Mouse (Mus musculus) olfactory bulb, adult 2 months (tissue): ENCODE measurements around the gene Ramp3. TPM values are rescaled to one million over a fixed set of nuclear protein-coding genes. Genes with fewer than 3 reads are reported as not detected.

Source experiments
- H3K27ac ChIP-seq: fragments of 200-500 bp; 2 replicates; pipeline ENCODE4 v1.5.1; 2012; ENCODE audit warnings: low read depth, low read length; ENCODE audit not compliant: insufficient read depth
- H3K4me1 ChIP-seq: fragments of 200-500 bp; 2 replicates; pipeline ENCODE4 v1.6.1; 2012; ENCODE audit warnings: low read length; ENCODE audit not compliant: control insufficient read depth, insufficient read depth
- H3K4me3 ChIP-seq: fragments of 200-500 bp; 2 replicates; pipeline ENCODE4 v1.5.1; 2012; ENCODE audit warnings: mild to moderate bottlenecking, low read depth, low read length, moderate library complexity; ENCODE audit not compliant: insufficient read depth
- CTCF ChIP-seq: fragments of 200-500 bp; IDR thresholded peaks from 2 replicates; pipeline ENCODE4 v1.5.1; 2012; ENCODE audit warnings: low read depth, mild to moderate bottlenecking, low read length, moderate library complexity; ENCODE audit not compliant: insufficient read depth
- POLR2A ChIP-seq: fragments of 200-500 bp; IDR thresholded peaks from 2 replicates; pipeline ENCODE4 v1.6.1; 2012; ENCODE audit warnings: mild to moderate bottlenecking, low read depth, low read length, moderate library complexity; ENCODE audit not compliant: insufficient read depth
- WGBS: fragments of 180-500 bp; shearing (Covaris S2); methylation state at CpG from one replicate; pipeline ENCODE4 v1.1.7; 2018; 5-methylcytosine and 5-hydroxymethylcytosine counted together
- polyA plus RNA-seq: library from polyadenylated mRNA; stranded (reverse); fragments of >200 nt; gene quantifications from 2 replicates; pipeline ENCODE4 v1.2.4, GENCODE M21; 2012; ENCODE audit warnings: low replicate concordance; ENCODE audit not compliant: missing spikeins, insufficient read depth, insufficient read length

Ramp3 gene
- polyA plus RNA-seq, result not detected in 2 replicates

DNA sequence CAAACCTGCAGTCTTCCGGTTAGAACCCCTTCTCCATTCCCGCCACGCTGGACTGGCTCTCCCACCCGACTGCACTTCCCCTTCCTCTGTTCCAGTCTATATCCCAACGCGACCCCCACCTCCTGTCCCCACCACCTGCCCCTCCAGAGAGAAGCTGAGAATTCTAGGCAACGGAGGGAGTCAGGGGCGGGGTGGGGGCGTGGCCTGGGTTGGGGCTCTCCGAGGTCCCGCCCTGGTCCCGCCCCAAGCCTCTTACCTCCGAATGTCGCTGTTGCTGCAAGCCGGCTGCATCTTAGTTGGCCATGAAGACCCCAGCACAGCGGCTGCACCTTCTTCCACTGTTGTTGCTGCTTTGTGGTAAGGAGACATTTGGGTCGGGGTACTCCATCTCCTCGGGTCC, at the start of gene Ramp3:
Ramp3 (plus strand) TSS at position 251 of the 400 bp plus-strand sequence.
- Histone ChIP-seq H3K4me1 (peaks cover 11% of the 10 kb centered on the region; the same call in 1 of the 2 replicates), H3K27ac (no peak within 1 kb of the TSS), H3K4me3 (peak within 1 kb of the TSS; percentile 50)
- under 1% methylated on average over 18 of the region's 18 CpGs for WGBS
- TF ChIP-seq CTCF, result no peak
- no peak for TF ChIP-seq POLR2A

DNA sequence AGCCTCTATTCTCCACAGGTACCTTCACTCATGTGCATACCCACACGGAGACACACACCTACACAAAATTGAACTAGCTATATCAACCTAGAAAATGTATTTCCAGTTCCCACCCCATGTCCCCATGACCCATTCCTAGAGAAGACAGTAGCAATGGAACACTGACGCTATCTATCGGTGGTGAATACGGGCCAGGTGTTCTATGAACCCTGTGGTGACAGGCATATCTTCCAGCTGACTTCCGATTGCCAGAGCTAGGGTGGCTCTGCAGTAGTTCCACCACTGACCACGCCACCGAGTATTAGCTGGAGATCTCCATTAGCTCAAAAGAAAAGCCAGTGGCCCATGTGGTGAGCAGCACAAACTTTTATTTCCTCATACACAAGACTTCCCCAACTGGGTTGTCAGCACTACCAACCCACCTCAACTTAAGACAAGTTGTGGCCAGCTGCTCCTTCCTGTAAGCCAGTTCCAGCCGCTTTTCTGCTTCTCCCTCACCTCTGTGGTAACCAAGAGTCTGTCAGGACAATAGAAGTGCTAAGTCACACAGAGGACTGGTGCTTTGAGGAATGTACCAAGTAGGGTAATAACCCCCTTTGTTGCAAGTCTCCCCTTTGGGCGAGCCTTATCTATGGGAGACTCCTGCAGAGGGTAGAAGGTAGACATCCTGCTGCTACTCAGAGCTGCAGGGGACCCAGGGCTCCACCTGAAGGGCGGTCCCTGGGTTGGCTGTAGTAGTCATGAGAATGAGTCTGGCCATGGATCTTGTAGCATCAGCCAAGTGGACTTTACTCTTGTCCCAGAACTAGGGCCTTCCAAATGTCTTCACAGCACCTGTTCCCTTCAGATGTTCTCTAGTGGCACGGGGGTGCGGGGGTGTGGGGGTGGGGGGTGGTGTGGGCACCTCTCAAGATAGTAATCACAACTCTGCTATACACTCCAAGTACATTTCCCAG, 42.8 kb upstream of the Ramp3 start:
- Histone ChIP-seq H3K27ac (no peak overlapping the region), H3K4me1 (no peaks in the 10 kb centered on the region), H3K4me3 (no peak overlapping the region)
- 89% methylated on average over 12 of the region's 12 CpGs for WGBS
- TF ChIP-seq CTCF (no peak), POLR2A (no peak)

DNA sequence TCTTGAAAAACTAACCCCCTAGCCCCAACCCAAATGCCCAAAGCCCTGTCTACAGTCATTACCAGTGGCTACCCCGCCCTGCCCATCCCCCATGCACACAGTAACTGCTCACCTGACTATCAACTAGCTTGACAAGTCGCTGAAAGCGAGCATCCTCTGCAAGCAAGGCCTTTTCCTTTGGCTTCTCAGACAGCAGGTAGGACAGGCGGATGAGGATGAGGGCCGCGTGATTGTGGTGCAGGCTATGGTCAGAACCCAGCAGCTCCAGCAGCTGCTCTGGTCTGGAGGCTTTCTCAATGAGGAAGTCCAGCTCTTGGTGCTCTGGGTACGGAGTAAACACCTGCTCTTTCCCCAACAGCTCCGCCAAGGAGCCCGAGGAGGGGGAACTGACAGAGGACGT, 34.6 kb upstream of the Ramp3 start:
- TF ChIP-seq POLR2A, result no peak
- Histone ChIP-seq H3K4me3 (no peak overlapping the region), H3K4me1 (peaks cover 18% of the 10 kb centered on the region), H3K27ac (no peak overlapping the region)
- WGBS, result 88% methylated on average over 10 of the region's 10 CpGs

GRCm38 (mm10) chr11:6624619-6625382, 33.5 kb upstream of the Ramp3 start:
- H3K4me3 ChIP-seq, result peak overlapping the region; percentile 98
- H3K27ac ChIP-seq, result no peak overlapping the region
- H3K4me1 ChIP-seq, result peaks cover 18% of the 10 kb centered on the region
- 67% methylated on average over 14 of the region's 14 CpGs for WGBS
- no peak for TF ChIP-seq POLR2A
- TF ChIP-seq CTCF, result no peak

DNA sequence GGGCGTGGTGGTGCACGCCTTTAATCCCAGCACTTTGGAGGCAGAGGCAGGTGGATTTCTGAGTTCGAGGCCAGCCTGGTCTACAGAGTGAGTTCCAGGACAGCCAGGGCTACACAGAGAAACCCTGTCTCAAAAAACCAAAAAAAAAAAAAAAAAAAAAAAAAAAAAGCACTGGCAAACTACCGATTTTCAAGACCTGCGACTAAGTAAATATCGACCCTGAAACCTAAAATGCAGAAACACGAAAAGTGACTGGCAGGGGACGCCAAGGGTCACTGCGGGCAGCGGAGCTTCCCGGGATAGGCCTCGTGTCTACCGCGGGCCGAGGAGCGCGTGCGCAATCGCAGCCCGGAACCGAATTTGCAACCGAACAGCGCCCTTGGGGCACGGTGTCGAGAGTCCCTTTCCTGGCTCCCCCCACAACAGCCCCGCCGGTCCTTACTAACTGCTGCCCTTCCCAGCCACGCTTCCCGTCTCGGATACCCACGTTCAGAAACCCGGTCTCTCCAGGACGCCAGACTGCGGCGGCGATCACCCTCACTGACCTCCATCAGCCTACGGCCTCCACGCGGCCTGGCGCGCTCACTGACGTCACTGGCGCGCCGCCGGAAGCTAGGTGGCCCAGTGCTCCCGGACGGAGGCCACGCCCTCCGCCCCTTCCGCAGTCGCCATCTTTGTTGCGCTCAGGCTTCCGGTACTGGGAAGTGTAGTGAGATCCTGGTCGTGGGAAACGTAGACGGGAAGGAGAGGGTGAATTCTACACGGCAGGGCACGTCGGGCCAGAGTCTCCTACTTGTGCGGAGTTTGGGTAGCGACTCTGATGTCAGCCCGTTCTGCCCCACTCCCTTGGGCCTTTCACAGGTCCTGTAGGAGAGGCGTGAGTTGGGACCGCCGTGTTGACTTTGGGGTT, 32.6 kb upstream of the Ramp3 start, which contains the start of gene Tbrg4:
Tbrg4 (minus strand) TSS at position 590 of the 910 bp plus-strand sequence.
- peak within 1 kb of the TSS; percentile 98 for H3K4me3 ChIP-seq
- TF ChIP-seq POLR2A (peak; percentile 91), CTCF (no peak)
- H3K27ac ChIP-seq, result peak within 1 kb of the TSS; percentile 92
- H3K4me1 ChIP-seq, result peaks cover 18% of the 10 kb centered on the region
- WGBS, result under 1% methylated on average over 66 of the region's 66 CpGs

DNA sequence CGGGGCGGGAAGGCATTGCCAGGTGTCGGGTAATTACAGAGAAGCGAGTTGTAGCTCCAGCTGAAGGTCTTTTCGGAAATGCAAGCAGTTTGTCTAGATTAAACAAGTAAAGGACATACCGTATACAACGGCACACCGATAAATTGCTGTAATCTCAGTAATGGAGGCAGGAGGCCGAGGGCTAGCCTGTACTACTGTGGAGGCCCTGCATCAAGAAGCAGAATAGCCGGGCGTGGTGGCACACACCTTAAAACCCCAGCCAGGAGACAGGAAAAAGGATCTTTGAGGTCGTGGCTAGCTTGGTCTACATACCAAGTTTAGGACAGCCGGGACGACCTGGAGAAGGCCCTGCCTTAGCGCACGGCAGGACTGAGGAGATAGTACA, 31.9 kb upstream of the Ramp3 start:
- TF ChIP-seq CTCF (no peak), POLR2A (no peak)
- peak overlapping the region; percentile 88 for H3K27ac ChIP-seq
- peaks cover 18% of the 10 kb centered on the region for H3K4me1 ChIP-seq
- 11% methylated on average over 16 of the region's 16 CpGs for WGBS
- peak overlapping the region; percentile 98 for H3K4me3 ChIP-seq

GRCm38 (mm10) chr11:6627731-6628130, 30.6 kb upstream of the Ramp3 start:
- 86% methylated on average over 4 of the region's 4 CpGs for WGBS
- TF ChIP-seq POLR2A (no peak), CTCF (no peak)
- peaks cover 18% of the 10 kb centered on the region for H3K4me1 ChIP-seq
- H3K4me3 ChIP-seq, result no peak overlapping the region
- H3K27ac ChIP-seq, result no peak overlapping the region

DNA sequence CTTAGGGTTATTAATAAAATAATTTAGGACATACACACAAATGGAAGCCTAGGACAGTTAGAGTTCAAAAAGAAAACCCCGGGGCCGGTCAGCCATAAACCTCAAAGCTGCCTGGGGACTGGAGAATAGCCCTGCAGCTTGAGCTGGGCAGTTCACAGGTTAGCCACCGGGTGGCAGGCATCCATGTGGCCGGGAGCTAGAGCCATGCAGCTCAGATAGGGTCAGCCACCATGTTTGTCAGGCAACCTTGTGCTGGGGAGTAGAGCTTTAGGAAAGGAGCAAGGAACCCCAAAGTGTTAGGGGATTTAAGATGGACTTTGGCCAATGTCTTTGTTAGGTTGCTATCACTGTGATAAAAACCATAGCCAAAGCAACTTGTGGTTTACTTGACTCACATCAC, 29.8 kb upstream of the Ramp3 start:
- WGBS, result 26% methylated on average over 4 of the region's 4 CpGs

More for the DNA sequence above, 29.8 kb upstream of the Ramp3 start:
- TF ChIP-seq POLR2A, result no peak
- TF ChIP-seq CTCF, result peak; percentile 40; the same call in 1 of the 2 replicates
- H3K4me1 ChIP-seq, result peaks cover 16% of the 10 kb centered on the region
- no peak overlapping the region for H3K27ac ChIP-seq
- H3K4me3 ChIP-seq, result no peak overlapping the region
